Mouse (Mus musculus) bone marrow, adult 2 months (tissue): Measurements from ENCODE around the gene Svs6.

ENCODE experiments used
- CTCF ChIP-seq: fragments of 200-500 bp; IDR thresholded peaks from 2 replicates; pipeline ENCODE4 v1.5.1; 2011; ENCODE audit warnings: low read length, control low read depth; ENCODE audit not compliant: control insufficient read depth, insufficient read depth
- POLR2A ChIP-seq: fragments of 200-500 bp; IDR thresholded peaks from 2 replicates; pipeline ENCODE4 v1.6.1; 2011; ENCODE audit warnings: low read depth, mild to moderate bottlenecking, control low read depth, low read length, borderline replicate concordance; ENCODE audit not compliant: control insufficient read depth

DNA sequence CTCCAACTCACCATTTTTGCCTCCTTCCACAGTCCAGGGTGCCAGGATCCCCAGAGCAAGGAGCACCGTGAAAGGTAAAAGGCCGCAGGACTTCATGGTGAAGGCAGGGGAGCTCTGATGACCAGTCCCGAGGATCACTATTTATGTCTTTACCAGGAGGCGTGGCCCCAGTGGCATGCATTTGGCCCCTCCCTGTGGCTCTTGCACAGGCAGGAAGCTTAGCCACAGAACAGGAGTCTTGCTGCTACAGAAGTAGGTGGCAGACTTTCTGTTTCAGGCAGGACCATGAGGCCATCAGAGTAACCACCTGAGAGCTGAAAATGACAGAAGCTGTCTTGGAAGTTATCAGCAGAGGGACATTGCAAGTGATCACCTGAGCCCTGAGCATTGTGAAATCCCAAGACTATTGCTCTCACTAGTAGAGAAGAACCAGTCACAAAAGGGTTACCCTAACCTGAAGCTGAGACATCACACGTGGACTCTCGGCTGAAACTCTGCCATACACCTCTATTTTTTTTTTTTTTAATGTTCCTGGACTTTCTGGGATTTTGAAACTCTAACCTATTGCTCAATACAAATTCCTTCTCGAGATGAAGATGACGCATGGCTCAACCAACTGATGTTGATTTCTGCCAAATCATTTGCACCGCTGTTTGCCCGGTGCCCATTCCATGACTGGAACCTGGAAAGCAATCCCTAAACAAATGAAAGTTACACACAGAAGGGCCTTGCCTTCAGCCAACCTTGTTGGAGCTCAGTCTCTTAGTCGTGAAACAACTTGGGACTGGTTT, 39.8 kb downstream of the Svs6 start:
- no peak for TF ChIP-seq POLR2A
- TF ChIP-seq CTCF, result no peak
